Mouse (Mus musculus): ENCODE results near the gene Cog2.

Cog2 gene

GRCm38 (mm10) chr8:124572430-124572775 lies 51.8 kb downstream of the Cog2 start:
- DNase-seq = no peak

- peak; percentile 90 for DNase-seq
Measured at GRCm38 (mm10) chr8:124573552-124574340, 53.2 kb downstream of the Cog2 start.

GRCm38 (mm10) chr8:124575811-124576210 lies 55.2 kb downstream of the Cog2 start, which contains the start of gene Capn9:
Gene Capn9 (plus strand): TSS chr8:124576111.
- DNase-seq = no peak

- DNase-seq = no peak
Measured at GRCm38 (mm10) chr8:124576751-124577150, 56.2 kb downstream of the Cog2 start.

- DNase-seq = peak; percentile 41
Measured at GRCm38 (mm10) chr8:124585718-124586425, 65.3 kb downstream of the Cog2 start.

- DNase-seq = no peak
Measured at GRCm38 (mm10) chr8:124586556-124586955, 66.0 kb downstream of the Cog2 start.

GRCm38 (mm10) chr8:124589393-124589792 lies 68.8 kb downstream of the Cog2 start:
- no peak for DNase-seq

Measured in retina, postnatal 1 day (tissue).